Mouse (Mus musculus): ENCODE data around the gene Eif2s1. TPM values are rescaled to one million over a fixed set of nuclear protein-coding genes. Genes with fewer than 3 reads are reported as not detected.

The Eif2s1 gene
- polyA plus RNA-seq, 1 experiment from 2014 or later, result 128 TPM

Other genes with a start within 250 kb of the Eif2s1 start
- gene Fam71d, start 170.3 kb upstream of the Eif2s1 start, polyA plus RNA-seq (2015; fragmentation: Nextera tagmentation; extraction: Ambion mirVana), result 0.34 TPM in 1 of 2 replicates, not detected in the other
- 12.3 and 14.8 TPM in 2 replicates for gene Mpp5, start 112.9 kb upstream of the Eif2s1 start, polyA plus RNA-seq (2015; fragmentation: Nextera tagmentation; extraction: Ambion mirVana)
- 63.4 and 71.2 TPM in 2 replicates for gene Atp6v1d, start 181 bp upstream of the Eif2s1 start, polyA plus RNA-seq (2015; fragmentation: Nextera tagmentation; extraction: Ambion mirVana)
- 2.1 and 2.7 TPM in 2 replicates for gene Plek2, start 45.1 kb downstream of the Eif2s1 start, polyA plus RNA-seq (2015; fragmentation: Nextera tagmentation; extraction: Ambion mirVana)
- 1.9 and 6.0 TPM in 2 replicates for gene Tmem229b, start 145.8 kb downstream of the Eif2s1 start, polyA plus RNA-seq (2015; fragmentation: Nextera tagmentation; extraction: Ambion mirVana)
- gene Plekhh1, start 167.3 kb downstream of the Eif2s1 start, polyA plus RNA-seq (2015; fragmentation: Nextera tagmentation; extraction: Ambion mirVana), result 1.9 and 2.2 TPM in 2 replicates
- 12.1 and 13.7 TPM in 2 replicates for gene Pigh, start 227.8 kb downstream of the Eif2s1 start, polyA plus RNA-seq (2015; fragmentation: Nextera tagmentation; extraction: Ambion mirVana)